Mouse (Mus musculus): ENCODE measurements around the gene Vmn2r60.
"Not testable (repeated sequence)": the region's sequence is repeated elsewhere in the genome, so short reads cannot be mapped to it uniquely, and the experiment has no call there.

The Vmn2r60 gene

DNA sequence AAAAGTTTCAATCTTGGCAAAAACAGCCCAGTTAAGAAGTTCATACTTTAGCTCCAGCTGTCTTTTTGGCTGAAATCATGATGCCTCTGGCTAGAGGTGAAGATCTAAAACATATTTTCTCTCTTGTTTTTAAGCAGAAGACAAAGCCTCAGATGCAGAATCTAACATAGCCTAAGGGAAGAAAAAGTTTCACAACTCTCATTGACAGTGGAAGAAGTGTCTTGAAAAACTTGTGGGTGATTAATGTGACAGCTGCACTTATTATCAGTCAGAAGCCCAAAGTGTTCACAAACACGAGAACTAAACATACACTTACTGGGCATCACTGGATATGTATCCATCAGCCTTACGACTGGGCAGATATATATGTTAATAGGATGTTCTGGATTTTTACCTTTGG is at the start of gene Vmn2r60:
Vmn2r60 (plus strand) TSS at position 301 of the 400 bp plus-strand sequence.
- DNase-seq (ENCODE audit: low spot score), result no peak

DNA sequence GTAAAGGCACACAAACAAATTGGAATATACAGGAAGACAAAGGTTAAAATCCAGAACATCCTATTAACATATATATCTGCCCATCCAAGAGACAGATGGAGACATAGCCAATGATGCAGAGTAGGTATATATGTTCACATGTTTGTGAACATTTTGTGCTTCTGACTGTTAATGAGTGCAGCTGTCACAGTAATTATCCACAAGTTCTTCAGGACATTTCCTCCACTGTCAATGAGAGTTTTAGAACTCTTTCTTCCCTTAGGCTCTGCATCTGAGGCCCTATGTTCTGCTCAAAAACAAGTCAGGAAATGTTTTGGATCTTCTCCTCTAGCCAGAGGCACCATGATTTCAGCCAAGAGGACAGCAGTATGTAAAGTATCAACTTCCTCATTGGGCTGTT is 48.6 kb upstream of the Vmn2r60 start, which contains the start of gene Vmn2r59:
Vmn2r59 (minus strand) TSS at position 101 of the 400 bp plus-strand sequence.
- DNase-seq (ENCODE audit: low spot score), result no peak

DNA sequence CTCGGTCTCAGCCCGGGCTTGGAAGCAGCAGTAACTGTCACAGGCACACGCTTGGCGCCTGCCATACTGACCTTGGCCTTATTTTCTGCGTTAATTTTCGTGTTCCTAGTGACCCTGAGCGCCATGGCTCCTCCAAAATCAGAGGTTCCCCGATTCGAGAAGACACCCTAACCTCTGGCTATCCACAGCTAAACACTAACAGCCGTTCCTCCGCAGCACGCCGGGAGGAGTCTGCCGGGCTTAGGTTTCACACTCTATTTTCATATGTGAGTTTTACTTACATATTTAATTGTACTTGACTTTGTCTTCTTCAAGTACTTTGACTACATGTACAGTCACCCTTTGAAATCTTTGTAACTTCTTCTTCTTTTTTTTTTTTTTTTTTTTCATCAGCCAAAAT is 509 bp upstream of the Vmn2r60 start:
- DNase-seq (ENCODE audit: low spot score), result not testable (repeated sequence)

All from ovary, postnatal 36 days (tissue).